Mouse (Mus musculus) G1E-ER4 (cell line): ENCODE results near the gene Ttn. TPM values are rescaled to one million over a fixed set of nuclear protein-coding genes. Genes with fewer than 3 reads are reported as not detected.

Experiments used
- GATA1 ChIP-seq: IDR thresholded peaks from one replicate; pipeline ENCODE4 v1.8.0; 2012; ENCODE audit warnings: low read length, inconsistent platforms
- polyA plus RNA-seq: library from polyadenylated mRNA; stranded (reverse); fragments of >175 nt; gene quantifications from 2 replicates; pipeline ENCODE4 v1.2.3, GENCODE M21; 2012

The Ttn gene
- polyA plus RNA-seq, 1 experiment, result not detected

DNA sequence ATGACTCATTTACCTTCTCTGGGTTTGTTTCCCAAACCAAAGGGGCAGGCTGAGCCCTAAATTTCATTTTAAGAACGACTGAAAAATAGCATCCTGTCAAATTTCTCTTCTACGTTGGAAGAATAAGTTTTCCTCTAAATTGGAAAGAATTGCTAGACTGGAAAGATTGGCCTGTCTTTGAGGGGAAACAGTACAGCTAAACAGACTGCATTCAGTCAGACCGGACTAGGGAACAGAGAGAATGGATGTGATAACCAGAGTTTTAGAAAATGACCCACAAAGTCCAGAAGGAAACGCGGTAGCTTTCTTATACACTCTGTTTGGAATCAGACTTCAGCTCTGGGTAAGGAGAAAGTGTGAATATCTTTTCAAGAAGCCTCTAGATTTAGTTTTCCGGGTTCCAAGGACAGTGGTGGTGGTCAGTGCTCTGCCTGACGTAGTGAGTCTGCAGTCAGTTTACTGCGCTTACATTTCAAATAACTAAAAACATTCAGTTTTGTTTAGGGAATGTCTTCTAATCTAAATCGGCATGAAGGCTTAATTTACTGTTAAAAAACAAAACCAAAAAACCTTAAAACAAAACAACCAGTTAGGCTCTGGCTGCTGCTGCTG lies 310.1 kb downstream of the Ttn start:
- TF ChIP-seq GATA1, result no peak

DNA sequence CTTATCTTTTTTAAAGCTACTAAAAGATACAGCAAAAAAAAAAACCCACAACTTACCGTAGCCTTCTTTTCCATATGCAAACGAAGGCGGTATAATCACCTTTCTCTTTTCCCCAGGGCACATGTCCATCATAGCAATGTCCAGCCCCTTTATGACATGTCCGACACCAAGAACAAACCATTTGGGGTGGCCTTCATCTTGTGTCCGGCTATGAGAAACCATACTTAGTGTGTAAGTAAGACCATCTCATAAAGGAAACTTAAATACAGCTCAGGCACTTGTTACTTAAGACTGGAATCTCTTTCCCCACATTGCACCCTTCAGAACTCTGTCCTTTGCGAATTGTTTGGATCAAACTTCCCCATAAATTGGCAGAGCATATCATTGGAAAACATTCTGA lies 310.7 kb downstream of the Ttn start:
- TF ChIP-seq GATA1, result no peak

DNA sequence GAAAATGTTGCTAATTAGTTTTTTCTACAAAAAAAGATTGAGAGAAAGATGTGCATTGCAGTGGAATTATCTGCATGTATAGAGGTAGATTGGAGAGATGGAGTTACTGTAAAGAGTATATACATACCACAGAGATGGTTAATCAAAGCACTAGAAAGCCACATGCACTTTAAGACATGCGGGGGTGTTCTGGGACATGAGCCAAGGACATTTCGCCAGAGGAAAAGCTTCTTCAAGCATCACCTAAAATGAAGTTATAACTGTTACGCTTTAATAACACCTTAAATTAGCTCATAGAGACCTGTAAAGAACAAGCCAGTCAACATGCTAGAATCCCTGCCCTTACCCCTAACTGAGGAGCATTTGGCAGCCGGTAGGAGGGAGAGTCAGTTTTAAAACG lies 315.1 kb downstream of the Ttn start:
- TF ChIP-seq GATA1, result no peak

DNA sequence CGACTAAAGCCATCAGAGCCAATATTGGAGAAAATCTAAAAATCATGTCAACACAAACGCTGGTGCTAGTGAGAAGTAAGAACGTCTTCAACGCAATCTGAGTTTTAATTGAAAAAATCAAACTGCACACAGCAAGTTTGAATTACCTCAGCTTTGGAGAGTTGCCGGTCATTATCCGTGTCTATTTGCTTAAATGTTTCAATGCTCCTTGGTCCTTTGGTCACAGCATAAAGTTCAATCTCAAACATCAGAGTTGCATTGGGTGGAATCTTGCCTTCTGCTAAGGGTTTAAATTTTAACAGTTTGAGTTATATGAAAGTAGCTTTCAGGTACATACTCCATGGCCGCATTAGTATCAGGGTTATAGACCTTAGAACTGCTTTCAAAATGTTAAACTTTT lies 316.8 kb downstream of the Ttn start:
- TF ChIP-seq GATA1, result no peak

GRCm38 (mm10) chr2:76659419-76659818 lies 322.9 kb downstream of the Ttn start:
- TF ChIP-seq GATA1, result no peak

- no peak for TF ChIP-seq GATA1
Measured at GRCm38 (mm10) chr2:76658551-76658950, 323.8 kb downstream of the Ttn start.

DNA sequence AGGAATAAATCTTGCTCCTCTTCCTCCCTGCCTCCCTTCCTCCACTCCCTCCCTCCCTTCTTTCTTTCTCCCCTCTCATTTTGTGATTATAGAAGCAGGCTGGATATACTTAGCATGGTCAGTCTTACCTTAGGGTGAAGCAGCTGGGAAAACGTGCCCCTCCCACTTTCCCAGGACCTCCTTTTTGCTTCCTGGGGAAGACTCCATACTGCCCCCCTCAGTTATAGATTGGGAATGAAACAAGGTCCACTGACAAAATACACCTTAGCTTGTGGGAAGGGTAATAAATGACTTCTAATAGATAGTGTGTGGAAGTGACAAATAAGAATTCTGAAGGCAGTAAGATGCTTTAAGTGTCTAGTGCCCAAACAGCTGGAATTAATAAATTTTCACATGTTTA lies 326.4 kb downstream of the Ttn start:
- TF ChIP-seq GATA1, result no peak

DNA sequence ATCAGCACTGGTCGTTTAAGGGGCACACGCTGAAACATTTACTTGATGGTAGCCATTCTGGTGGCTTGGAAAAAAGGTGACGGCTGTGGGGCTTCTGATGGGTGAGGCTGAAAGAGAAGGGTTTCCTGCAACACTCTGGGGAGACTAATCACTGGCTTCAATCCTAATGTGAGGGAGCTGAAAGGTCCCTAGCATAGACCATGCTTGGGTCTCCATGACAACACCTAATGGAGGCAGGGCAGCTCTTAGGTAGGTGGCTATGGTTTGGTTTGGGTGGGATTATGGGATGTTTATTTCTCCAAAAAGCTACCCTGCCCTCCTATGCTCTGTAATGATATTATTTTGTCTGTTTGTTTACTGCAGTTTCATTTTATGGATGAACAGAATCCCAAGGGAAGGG lies 326.9 kb downstream of the Ttn start:
- TF ChIP-seq GATA1, result no peak

DNA sequence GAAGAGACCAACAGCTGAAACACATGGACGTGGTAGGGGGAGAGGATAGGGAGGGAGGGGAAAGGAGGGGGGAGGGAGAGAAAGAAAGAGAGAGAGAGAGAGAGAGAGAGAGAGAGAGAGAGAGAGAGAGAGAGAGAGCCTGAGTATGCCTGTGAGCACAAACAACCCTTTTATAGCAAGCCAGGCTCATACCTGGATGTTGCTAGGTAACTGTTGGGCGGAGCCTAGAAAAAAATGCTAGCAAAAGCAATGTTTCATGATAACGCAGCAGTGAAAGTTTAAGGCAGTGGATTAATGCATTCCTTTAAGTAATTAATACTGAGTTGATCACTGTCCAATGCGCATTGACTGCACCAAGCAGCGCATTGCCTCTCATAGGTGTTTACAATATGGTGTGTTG lies 327.7 kb downstream of the Ttn start:
- no peak for TF ChIP-seq GATA1

Other genes with a start within 250 kb of the Ttn start
- gene Ccdc141, start 188.1 kb upstream of the Ttn start, polyA plus RNA-seq, result not detected in 2 replicates